Comparison of ENCODE assay signal across 19 mouse cellular contexts in the genomic region with DNA sequence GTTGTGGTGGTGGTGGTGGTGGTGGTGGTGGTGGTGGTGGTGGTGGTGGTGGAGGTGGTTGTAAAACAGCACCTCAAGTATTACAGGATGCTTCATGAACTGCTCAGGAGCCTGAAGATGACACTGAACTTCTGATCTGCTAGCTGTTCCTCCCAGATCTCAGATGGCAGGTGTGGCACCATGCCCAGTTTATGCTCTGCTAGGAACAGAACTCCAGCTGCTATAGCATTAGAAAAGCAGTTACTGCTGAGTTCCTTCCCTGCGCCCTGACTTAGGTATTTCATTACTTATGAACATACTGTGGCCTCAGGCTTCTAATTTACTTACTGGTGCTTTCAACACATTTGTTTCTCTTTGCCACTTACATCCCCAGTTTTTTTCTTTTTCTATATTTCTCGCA. TPM values are rescaled to one million over a fixed set of nuclear protein-coding genes. Genes with fewer than 3 reads are reported as not detected.
DNase-seq lines count a peak whose midpoint lies in the region; ATAC-seq lines count a peak whose summit lies in the region.
"Had no signal": no experiment of that assay in that cellular context is flagged by ENCODE, and none has a peak within 500 bp of the region (broad histone marks: within the 10 kb centered on the region; RNA-seq: fewer than 3 reads in every experiment).

No protein-coding gene starts in this region.

- peak; percentile 34 to 55 for DNase-seq in cerebellum, postnatal 10 days
- no peak for DNase-seq in cerebellum, adult 9-11 months
- DNase-seq in frontal cortex, postnatal 14 days (ENCODE audit: low spot score in 2 of 2): no peak
- DNase-seq in right cerebral cortex, postnatal 10 days (ENCODE audit: low spot score in 2 of 2): peak; percentile 25 to 26
- no peak for DNase-seq in right cerebral cortex, adult 2 months (ENCODE audit: low spot score in 2 of 2)
- no peak for DNase-seq in adrenal gland, postnatal 36 days
- DNase-seq: adrenal gland, adult 8-10 months; B cell, adult 2 months; cerebellum, adult 2 months; cerebellum, postnatal 36 days; gastrocnemius, adult 2 months; gastrocnemius, postnatal 25 days had no signal

- ATAC-seq in frontal cortex, adult (ENCODE audit: low TSS enrichment): peak; percentile 44
- ATAC-seq: CD4-positive, CD25-positive, alpha-beta regulatory T cell, adult 4 months; forebrain, embryonic 16.5 days; inflammation-experienced regulatory T-cells, adult 6 months; intestine, postnatal 0 days had no signal

RNA-seq across cellular contexts. Expression of gene Slco4c1, which starts 7.9 kb away (rescaled TPM):
- total RNA-seq in adrenal gland, postnatal 36 days (2021): not detected
- total RNA-seq: adrenal gland, adult 8-10 months; gastrocnemius, adult 2 months; heart, adult 8-10 months; heart, postnatal 25 days had no signal

Comparison
In these comparisons a context has a peak if more than half of its experiments do, and no peak if none do; other contexts are left out.
1. DNase-seq: peak in cerebellum, postnatal 10 days (2 of 2) and right cerebral cortex, postnatal 10 days (2 of 2); none in cerebellum, adult 9-11 months (single experiment), frontal cortex, postnatal 14 days (0 of 2), right cerebral cortex, adult 2 months (0 of 2) and adrenal gland, postnatal 36 days (0 of 2).